Mouse (Mus musculus) erythroblast, embryonic 14.5 days (primary cell): ENCODE data around the gene Frmd4b.

Experiments used
- GATA1 ChIP-seq: IDR thresholded peaks from 2 replicates; pipeline ENCODE4 v1.6.1; 2012; ENCODE audit warnings: low read length, inconsistent platforms, mixed read lengths
- TAL1 ChIP-seq: IDR thresholded peaks from 3 replicates; pipeline ENCODE4 v1.6.1; 2012; ENCODE audit warnings: low read length, inconsistent platforms, mixed read lengths

- TF ChIP-seq GATA1, result no peak
- no peak for TF ChIP-seq TAL1
These were observed 374.8 kb downstream of the Frmd4b start for GRCm38 (mm10) chr6:97242522-97242921.
